Mouse (Mus musculus) bone marrow macrophage, adult 2 months (primary cell): Measurements from ENCODE around the gene Chst15.

Source experiments
- CTCF ChIP-seq: IDR thresholded peaks from 2 replicates; pipeline ENCODE4 v1.5.1; 2012; ENCODE audit warnings: low read depth, mild to moderate bottlenecking, low read length, moderate library complexity
- POLR2A ChIP-seq: IDR thresholded peaks from 2 replicates; pipeline ENCODE4 v1.6.1; 2012; ENCODE audit warnings: mild to moderate bottlenecking, low read depth, low read length, borderline replicate concordance

DNA sequence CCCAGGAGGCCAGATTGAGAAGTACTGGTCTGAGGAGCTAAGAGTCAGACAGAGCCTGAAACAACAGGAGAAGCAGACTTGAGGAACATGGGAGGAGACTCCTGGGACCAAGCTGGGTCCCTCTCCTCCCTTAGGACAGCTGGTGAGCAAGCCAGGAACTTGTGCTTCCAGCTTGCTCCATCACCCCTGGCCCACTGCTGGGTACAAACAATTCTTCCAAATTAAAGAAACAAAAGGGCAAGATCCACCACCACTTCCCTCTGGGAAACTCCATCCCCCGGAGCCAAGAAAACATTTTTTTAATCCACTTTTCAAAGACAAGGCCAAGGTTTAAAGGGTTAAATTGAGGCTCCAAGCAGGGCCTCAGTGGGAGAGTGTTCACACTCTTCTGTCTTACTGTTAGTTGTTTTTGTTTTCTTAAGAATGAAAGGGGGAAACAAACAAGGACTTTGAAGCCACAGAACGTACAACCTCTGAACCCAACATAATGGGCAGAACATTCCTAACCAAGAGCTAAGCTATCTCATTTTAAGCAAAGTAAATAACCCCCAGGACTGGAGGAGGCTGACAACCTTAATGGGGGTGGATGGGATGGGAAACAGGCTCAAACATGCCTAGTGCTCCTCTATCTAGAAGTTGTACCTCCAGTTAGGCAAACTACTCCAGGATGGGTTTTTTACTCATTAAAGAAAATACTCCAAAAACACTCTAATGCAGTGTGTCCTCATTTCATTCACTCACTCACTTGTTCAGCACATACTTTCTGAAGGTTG, 43.1 kb downstream of the Chst15 start:
- no peak for TF ChIP-seq POLR2A
- TF ChIP-seq CTCF = no peak
